Mouse (Mus musculus) duodenum, adult 2 months (tissue): ENCODE data around the gene Hdac9. TPM values are rescaled to one million over a fixed set of nuclear protein-coding genes. Genes with fewer than 3 reads are reported as not detected.

Source experiments
- polyA plus RNA-seq: library from polyadenylated mRNA; depleted of rRNA; stranded (reverse); fragments of >200 nt; gene quantifications from 2 replicates; pipeline ENCODE4 v1.2.3, GENCODE M21; 2012; ENCODE audit warnings: low replicate concordance; rRNA removed

Gene Hdac9
- polyA plus RNA-seq, result 0.25 and 0.89 TPM in 2 replicates

GRCm38 (mm10) chr12:34916995-34917394 lies at the start of gene Hdac9:
TSS of gene Hdac9 (minus strand) at chr12:34917095.

Other genes starting within 250 kb of the Hdac9 start
- gene Prps1l1, start 67.7 kb upstream of the Hdac9 start, polyA plus RNA-seq, result not detected in 2 replicates
- gene Snx13, start 130.1 kb upstream of the Hdac9 start, polyA plus RNA-seq, result 1.1 and 6.4 TPM in 2 replicates